In genomic region chr7:29563006-29563405, GRCm38 (mm10) we compare ENCODE assay signal across 15 mouse cellular contexts.
"Had no signal": no experiment of that assay in that cellular context is flagged by ENCODE, and none has a peak within 500 bp of the region (broad histone marks: within the 10 kb centered on the region; RNA-seq: fewer than 3 reads in every experiment).

No protein-coding gene starts in this region.

- DNase-seq: heart, postnatal 10 days; heart, postnatal 14 days; heart, postnatal 36 days; kidney, adult 11 months; kidney, adult 18-20 months; kidney, adult 2 months; kidney, adult 8-10 months; kidney, adult 9 months; kidney, postnatal 10 days; kidney, postnatal 14 days; kidney, postnatal 25 days; kidney, postnatal 36 days; kidney, postnatal 4 days; layer of hippocampus, adult 9-11 months; layer of hippocampus, postnatal 36 days had no signal
